35 mouse cellular contexts compared by ENCODE assay signal in the genomic region with DNA sequence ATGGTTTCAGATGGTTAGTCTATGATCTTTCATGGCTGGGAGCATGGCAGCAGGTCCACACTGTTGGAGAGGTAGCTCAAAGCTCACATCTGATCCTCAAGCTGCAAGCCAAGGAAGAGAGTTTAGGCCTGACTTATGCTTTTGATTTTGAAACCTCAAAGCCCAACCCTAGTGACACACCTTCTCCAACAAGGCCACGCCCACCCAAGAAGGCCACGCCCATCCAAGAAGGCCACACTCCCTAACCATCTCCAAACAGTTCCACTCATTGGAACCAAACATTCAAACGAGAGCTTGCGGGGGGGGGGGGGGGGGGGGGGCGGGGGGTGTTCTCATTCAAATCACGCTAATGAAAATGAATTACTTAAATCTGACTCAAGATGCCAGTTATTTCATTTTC. TPM values are rescaled to one million over a fixed set of nuclear protein-coding genes. Genes with fewer than 3 reads are reported as not detected.
A peak's percentile ranks its signal among the peaks of the same experiment; 100 is the strongest.
DNase-seq lines count a peak whose midpoint lies in the region; ATAC-seq lines count a peak whose summit lies in the region.
"Had no signal": no experiment of that assay in that cellular context is flagged by ENCODE, and none has a peak within 500 bp of the region (broad histone marks: within the 10 kb centered on the region; RNA-seq: fewer than 3 reads in every experiment).

No protein-coding gene starts in this region.

- no peak overlapping the region for H3K4me2 ChIP-seq in liver, embryonic 13.5 days
- H3K4me2 ChIP-seq: forebrain, embryonic 13.5 days; heart, embryonic 15.5 days; hindbrain, embryonic 14.5 days; limb, embryonic 12.5 days; lung, embryonic 14.5 days; midbrain, embryonic 11.5 days; neural tube, embryonic 12.5 days had no signal

- H3K27me3 ChIP-seq in liver, embryonic 13.5 days = no peaks in the 10 kb centered on the region
- no peaks in the 10 kb centered on the region for H3K27me3 ChIP-seq in hindbrain, embryonic 10.5 days (ENCODE audit: insufficient read depth, poor library complexity, severe bottlenecking)
- H3K27me3 ChIP-seq: forebrain, embryonic 13.5 days; heart, embryonic 15.5 days; limb, embryonic 12.5 days; neural tube, embryonic 12.5 days had no signal

- DNase-seq in thymus, postnatal 4 days = peak; percentile 42
- no peak for DNase-seq in thymus, postnatal 25 days
- DNase-seq in NIH3T3 (ENCODE audit: low read depth) = peak; percentile 25
- peak; percentile 42 for DNase-seq in liver, embryonic 13.5 days
- DNase-seq in retina, embryonic 14.5 days (ENCODE audit: low spot score) = no peak
- no peak for DNase-seq in hindbrain, embryonic 10.5 days (ENCODE audit: low spot score)
- no peak for DNase-seq in testis, postnatal 14 days (ENCODE audit: low spot score)
- DNase-seq: adrenal gland, postnatal 36 days; cerebellum, adult 2 months; cerebellum, postnatal 14 days; gastrocnemius, postnatal 14 days; kidney, adult 9 months; kidney, postnatal 10 days; layer of hippocampus, adult 9-11 months; lung, embryonic 14.5 days; lung, postnatal 14 days; right cerebral cortex, postnatal 4 days; thymus, adult 2 months had no signal

- H3K9me3 ChIP-seq in liver, embryonic 13.5 days (replicated peaks) = no peaks in the 10 kb centered on the region
- H3K9me3 ChIP-seq in hindbrain, embryonic 10.5 days = no peaks in the 10 kb centered on the region
- H3K9me3 ChIP-seq: forebrain, embryonic 13.5 days; heart, embryonic 10.5 days; heart, embryonic 15.5 days; limb, embryonic 12.5 days; neural tube, embryonic 12.5 days had no signal

- H3K4me1 ChIP-seq in liver, embryonic 13.5 days (replicated peaks) = peaks cover 29% of the 10 kb centered on the region
- H3K4me1 ChIP-seq in hindbrain, embryonic 10.5 days (replicated peaks) = peaks cover 5% of the 10 kb centered on the region; the same call in 1 of the 2 replicates
- H3K4me1 ChIP-seq: forebrain, embryonic 13.5 days; limb, embryonic 12.5 days; neural tube, embryonic 12.5 days had no signal

- H3K9ac ChIP-seq in liver, embryonic 13.5 days = no peak overlapping the region
- H3K9ac ChIP-seq: forebrain, embryonic 13.5 days; heart, embryonic 15.5 days; hindbrain, embryonic 14.5 days; limb, embryonic 12.5 days; liver, embryonic 14.5 days; lung, embryonic 14.5 days; neural tube, embryonic 12.5 days had no signal

- no peak overlapping the region for H3K4me3 ChIP-seq in liver, embryonic 13.5 days (replicated peaks)
- no peak overlapping the region for H3K4me3 ChIP-seq in hindbrain, embryonic 10.5 days
- H3K4me3 ChIP-seq: erythroblast, embryonic 14.5 days; forebrain, embryonic 13.5 days; heart, embryonic 10.5 days; heart, embryonic 15.5 days; limb, embryonic 12.5 days; myocyte; neural tube, embryonic 12.5 days had no signal

- no peak overlapping the region for H3K27ac ChIP-seq in liver, embryonic 13.5 days
- H3K27ac ChIP-seq in hindbrain, embryonic 10.5 days = no peak overlapping the region
- H3K27ac ChIP-seq: forebrain, embryonic 13.5 days; heart, embryonic 10.5 days; heart, embryonic 15.5 days; hindbrain, embryonic 14.5 days; limb, embryonic 12.5 days; liver, embryonic 14.5 days; neural tube, embryonic 12.5 days; stomach, postnatal 0 days had no signal

- H3K36me3 ChIP-seq in liver, embryonic 13.5 days = no peaks in the 10 kb centered on the region
- no peaks in the 10 kb centered on the region for H3K36me3 ChIP-seq in hindbrain, embryonic 10.5 days
- H3K36me3 ChIP-seq: heart, embryonic 10.5 days; heart, embryonic 15.5 days; limb, embryonic 12.5 days; neural tube, embryonic 12.5 days had no signal

- WGBS in liver, embryonic 13.5 days (ENCODE audit: insufficient replicate concordance) = 54% methylated on average over 5 of the region's 6 CpGs
- 80% methylated on average over 6 of the region's 6 CpGs for WGBS in hindbrain, embryonic 10.5 days

- ATAC-seq in liver, embryonic 13.5 days (ENCODE audit: low read depth) = 0 out of 2 replicates have a peak, but pooled peaks have one; percentile 27
- ATAC-seq: forebrain, embryonic 13.5 days; intestine, postnatal 0 days; midbrain, embryonic 16.5 days had no signal

RNA-seq across cellular contexts. Expression of a gene that starts 19.5 kb away (rescaled TPM):
- polyA plus RNA-seq in liver, embryonic 13.5 days (2015; fragmentation: Nextera tagmentation; extraction: Ambion mirVana) = 51.6 and 66.2 TPM in 2 replicates
- polyA plus RNA-seq in hindbrain, embryonic 10.5 days (2016; fragmentation: Nextera tagmentation; extraction: Ambion mirVana) = 68.0 and 70.6 TPM in 2 replicates

RNA-seq across cellular contexts. Expression of a gene that starts 19.9 kb away (rescaled TPM):
- polyA plus RNA-seq in liver, embryonic 13.5 days (2015; fragmentation: Nextera tagmentation; extraction: Ambion mirVana) = 0.29 and 1.7 TPM in 2 replicates
- 0.76 and 1.3 TPM in 2 replicates for polyA plus RNA-seq in hindbrain, embryonic 10.5 days (2016; fragmentation: Nextera tagmentation; extraction: Ambion mirVana)
- polyA plus RNA-seq: brain, embryonic 14.5 days; cerebellum, adult 2 months; cortical plate, adult 2 months; erythroblast, embryonic 14.5 days; forebrain, embryonic 13.5 days; heart, embryonic 10.5 days; heart, embryonic 15.5 days; large intestine, adult 2 months; midbrain, embryonic 16.5 days; spleen, adult 2 months; thymus, adult 2 months had no signal

Comparison
In these comparisons a context has a peak if more than half of its experiments do, and no peak if none do; other contexts are left out.
1. DNase-seq: peak in thymus, postnatal 4 days (single experiment), NIH3T3 (single experiment) and liver, embryonic 13.5 days (single experiment); none in thymus, postnatal 25 days (single experiment), retina, embryonic 14.5 days (single experiment), hindbrain, embryonic 10.5 days (single experiment) and testis, postnatal 14 days (single experiment).